Mouse (Mus musculus) intestine, postnatal 0 days (tissue): Measurements from ENCODE around the gene Skida1. TPM values are rescaled to one million over a fixed set of nuclear protein-coding genes. Genes with fewer than 3 reads are reported as not detected.

ENCODE experiments used
- ATAC-seq: fragments of 200-750 bp; cut with Nextera tagmentation; 2 replicates; pipeline ENCODE4 v1.8.0; 2017; ENCODE audit warnings: mild to moderate bottlenecking, moderate TSS enrichment, moderate library complexity
- H3K27ac ChIP-seq: fragments of 300-500 bp; sonication (generic); 2 replicates; pipeline ENCODE4 v1.5.1; 2014; ENCODE audit warnings: mild to moderate bottlenecking, low read depth, low read length, moderate library complexity
- H3K27me3 ChIP-seq: fragments of 300-500 bp; sonication (generic); replicated peaks from 2 replicates; pipeline ENCODE4 v1.6.1; 2014; ENCODE audit warnings: low read length, mixed read lengths; ENCODE audit not compliant: control insufficient read depth, insufficient read depth
- H3K36me3 ChIP-seq: fragments of 300-500 bp; sonication (generic); 2 replicates; pipeline ENCODE4 v1.6.1; 2014; ENCODE audit warnings: mild to moderate bottlenecking, moderate library complexity; ENCODE audit not compliant: control insufficient read depth, insufficient read depth
- H3K4me1 ChIP-seq: fragments of 300-500 bp; sonication (generic); replicated peaks from 2 replicates; pipeline ENCODE4 v1.6.1; 2014; ENCODE audit warnings: antibody characterized with exemption, low read length, mixed read lengths; ENCODE audit not compliant: control insufficient read depth, insufficient read depth
- H3K4me2 ChIP-seq: fragments of 300-500 bp; sonication (generic); replicated peaks from 2 replicates; pipeline ENCODE4 v1.6.1; 2014; ENCODE audit warnings: low read depth, mild to moderate bottlenecking, moderate library complexity
- H3K4me3 ChIP-seq: fragments of 300-500 bp; sonication (generic); 2 replicates; pipeline ENCODE4 v1.5.1; 2014; ENCODE audit warnings: low read depth, low read length
- H3K9ac ChIP-seq: fragments of 300-500 bp; sonication (generic); 2 replicates; pipeline ENCODE4 v1.6.1; 2014; ENCODE audit warnings: mild to moderate bottlenecking, low read depth, low read length
- H3K9me3 ChIP-seq: fragments of 300-500 bp; sonication (generic); 2 replicates; pipeline ENCODE4 v1.6.1; 2016; ENCODE audit warnings: mixed run types; ENCODE audit not compliant: control insufficient read depth
- CTCF ChIP-seq: sonication (generic); IDR thresholded peaks from 2 replicates; pipeline ENCODE4 v1.5.1; 2016; ENCODE audit warnings: low read depth, mild to moderate bottlenecking, control low read depth, antibody characterized with exemption, moderate library complexity
- WGBS: fragments of 180-500 bp; shearing (Covaris S2); extraction: QIAGEN DNeasy Blood & Tissue Kit; methylation state at CpG from one replicate; pipeline ENCODE4 v1.1.7; 2014; 5-methylcytosine and 5-hydroxymethylcytosine counted together
- polyA plus RNA-seq: library from polyadenylated mRNA; unstranded; fragments of >200 nt; fragmentation: Nextera tagmentation; extraction: Ambion mirVana; gene quantifications from 2 replicates; pipeline ENCODE4 v1.2.1, GENCODE M21; 2015

Gene Skida1
- polyA plus RNA-seq, 1 experiment from 2014 or later = 1.2 TPM

DNA sequence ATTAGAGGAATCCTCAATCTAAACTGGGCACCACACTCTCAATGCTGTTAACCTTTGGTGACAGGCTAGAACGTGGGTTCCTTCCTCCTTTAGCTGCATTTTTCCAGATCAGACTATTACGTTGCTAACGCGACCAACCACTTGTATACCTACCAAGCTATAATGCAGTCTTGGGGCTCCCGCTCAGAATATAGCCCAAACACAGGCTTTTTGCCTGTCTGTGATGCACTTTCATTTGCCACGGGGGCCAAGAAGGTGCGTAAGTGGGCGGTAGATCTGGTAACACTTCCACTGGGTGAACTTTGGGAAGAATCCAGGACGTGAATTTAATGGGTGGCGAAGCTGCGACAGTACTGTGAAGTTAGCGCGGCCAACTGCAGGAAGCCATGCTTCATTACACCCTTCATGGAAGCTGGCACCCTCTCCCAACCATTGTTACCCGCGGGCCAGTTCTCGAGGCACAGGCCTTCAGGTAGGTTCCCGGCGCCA is 15.0 kb upstream of the Skida1 start:
- H3K4me2 ChIP-seq = peak overlapping the region; percentile 79
- peak; percentile 54 for ATAC-seq
- peak overlapping the region; percentile 94 for H3K4me3 ChIP-seq
- TF ChIP-seq CTCF = peak; percentile 30; the same call in 1 of the 2 replicates
- peak overlapping the region; percentile 100 for H3K27ac ChIP-seq
- WGBS = under 1% methylated on average over 18 of the region's 18 CpGs
- H3K9me3 ChIP-seq = no peaks in the 10 kb centered on the region
- H3K9ac ChIP-seq = peak overlapping the region; percentile 99
- H3K27me3 ChIP-seq = no peaks in the 10 kb centered on the region
- H3K4me1 ChIP-seq = no peaks in the 10 kb centered on the region
- no peaks in the 10 kb centered on the region for H3K36me3 ChIP-seq

- no peak overlapping the region for H3K4me2 ChIP-seq
- no peak for ATAC-seq
- H3K27me3 ChIP-seq = no peaks in the 10 kb centered on the region
- TF ChIP-seq CTCF = no peak
- H3K27ac ChIP-seq = no peak overlapping the region
- WGBS = 92% methylated on average over 1 of the region's 1 CpGs
- H3K4me3 ChIP-seq = no peak overlapping the region
- H3K9ac ChIP-seq = no peak overlapping the region
- no peaks in the 10 kb centered on the region for H3K36me3 ChIP-seq
- H3K9me3 ChIP-seq = no peaks in the 10 kb centered on the region
- H3K4me1 ChIP-seq = no peaks in the 10 kb centered on the region
Measured at GRCm38 (mm10) chr2:18060396-18060795, 11.5 kb upstream of the Skida1 start.

- Histone ChIP-seq H3K27me3 (no peaks in the 10 kb centered on the region), H3K4me1 (no peaks in the 10 kb centered on the region), H3K4me2 (no peak overlapping the region), H3K36me3 (no peaks in the 10 kb centered on the region), H3K9me3 (no peaks in the 10 kb centered on the region), H3K27ac (no peak overlapping the region), H3K9ac (no peak overlapping the region), H3K4me3 (no peak overlapping the region)
- WGBS = 97% methylated on average over 1 of the region's 1 CpGs
- ATAC-seq = no peak
- TF ChIP-seq CTCF = no peak
Measured at GRCm38 (mm10) chr2:18059891-18060290, 11.0 kb upstream of the Skida1 start.

DNA sequence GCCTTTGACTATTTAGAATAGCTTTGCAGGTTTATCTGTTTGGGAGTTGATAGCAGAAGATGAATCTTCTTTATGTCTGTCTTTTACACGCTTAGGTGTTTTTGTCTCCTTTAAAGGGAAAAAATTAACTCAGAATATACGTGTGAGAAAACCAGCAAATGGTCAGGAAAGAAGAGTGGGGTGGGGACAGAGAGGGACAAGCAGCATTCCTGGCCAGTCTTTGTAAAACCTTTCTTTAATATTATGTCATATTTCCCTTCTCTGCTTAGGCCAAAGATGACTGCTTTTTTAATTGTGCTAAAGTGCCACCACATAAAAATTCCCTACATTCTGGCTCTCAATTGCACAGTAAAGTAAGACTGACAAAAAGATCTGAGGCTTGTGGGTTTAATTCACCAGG is 10.2 kb upstream of the Skida1 start:
- 50% methylated on average over 2 of the region's 2 CpGs for WGBS
- no peak overlapping the region for H3K4me3 ChIP-seq
- no peaks in the 10 kb centered on the region for H3K9me3 ChIP-seq
- no peaks in the 10 kb centered on the region for H3K4me1 ChIP-seq
- no peak for TF ChIP-seq CTCF
- no peak overlapping the region for H3K27ac ChIP-seq
- ATAC-seq = no peak
- H3K27me3 ChIP-seq = no peaks in the 10 kb centered on the region
- no peaks in the 10 kb centered on the region for H3K36me3 ChIP-seq
- H3K4me2 ChIP-seq = no peak overlapping the region
- no peak overlapping the region for H3K9ac ChIP-seq

DNA sequence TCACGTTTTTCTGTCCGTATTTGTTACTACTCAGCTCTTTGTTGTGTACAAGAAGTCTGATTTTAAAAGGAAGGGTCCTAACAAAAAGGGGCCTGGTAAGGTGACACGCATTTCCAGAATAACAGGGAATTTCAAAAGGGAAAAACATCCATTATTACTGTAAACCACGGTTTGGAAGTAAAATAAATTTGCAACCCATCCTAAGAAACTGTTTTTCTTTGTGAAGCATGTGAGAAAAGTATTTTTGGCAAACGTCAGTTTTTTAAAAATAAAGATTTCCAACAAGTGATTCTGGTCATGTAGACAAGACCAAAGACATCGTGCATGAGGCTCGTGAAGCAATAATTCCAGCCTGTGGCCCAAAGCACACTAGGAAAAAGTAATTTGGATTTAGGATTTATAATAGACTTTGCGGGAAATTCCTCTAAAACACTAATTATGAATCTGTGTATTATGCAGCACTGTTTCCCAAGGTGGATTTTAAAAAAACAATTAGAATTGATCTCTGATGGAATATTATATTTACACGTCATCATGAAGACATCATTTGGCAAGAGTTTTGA is 9.4 kb upstream of the Skida1 start:
- Histone ChIP-seq H3K9ac (peak overlapping the region; percentile 66), H3K4me1 (no peaks in the 10 kb centered on the region), H3K27ac (peak overlapping the region; percentile 96), H3K9me3 (no peaks in the 10 kb centered on the region), H3K27me3 (no peaks in the 10 kb centered on the region), H3K4me2 (peak overlapping the region; percentile 81), H3K36me3 (no peaks in the 10 kb centered on the region), H3K4me3 (peak overlapping the region; percentile 69)
- 31% methylated on average over 9 of the region's 9 CpGs for WGBS
- no peak for ATAC-seq
- TF ChIP-seq CTCF = no peak

DNA sequence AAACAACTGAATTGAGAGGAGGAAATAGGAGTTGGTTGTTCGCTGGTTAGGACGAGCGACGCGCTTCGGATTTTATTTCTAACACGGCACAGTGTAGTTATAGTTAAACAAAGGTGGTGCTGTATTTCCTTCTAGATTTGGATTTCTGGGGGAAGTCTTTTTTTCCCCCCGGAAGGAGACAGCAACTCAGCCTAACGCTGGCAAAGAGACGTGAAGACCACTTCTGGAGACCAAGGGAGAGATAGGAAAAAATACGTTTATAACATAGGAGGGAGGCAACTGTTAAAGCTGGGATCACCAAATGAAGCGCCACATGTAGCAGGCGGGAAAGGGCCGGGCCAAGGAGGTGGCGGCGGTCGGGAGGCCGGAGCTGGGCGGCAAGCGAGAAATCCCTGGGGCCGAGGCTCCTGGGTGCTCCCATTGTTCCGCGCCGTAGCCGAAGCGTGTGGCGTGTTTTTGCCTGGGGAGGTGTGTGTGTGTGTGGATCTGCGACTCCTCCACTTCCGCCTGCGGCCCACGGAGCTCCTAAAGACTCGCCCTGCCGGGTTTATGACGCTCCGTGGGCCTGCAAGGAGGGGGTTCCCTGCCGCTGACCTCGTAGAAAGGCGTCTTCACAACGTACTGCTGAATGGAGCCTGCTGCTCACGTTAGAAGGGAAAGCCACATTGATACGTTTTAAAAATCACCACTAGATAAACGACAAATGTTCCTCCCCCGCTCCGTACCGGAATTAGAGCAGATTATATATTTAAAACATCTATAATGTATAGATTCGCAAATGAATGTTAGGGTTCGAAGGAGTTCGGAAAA is 8.7 kb upstream of the Skida1 start:
- H3K27me3 ChIP-seq = no peaks in the 10 kb centered on the region
- no peaks in the 10 kb centered on the region for H3K4me1 ChIP-seq
- H3K4me2 ChIP-seq = peak overlapping the region; percentile 81
- ATAC-seq = peak; percentile 0; the same call in 1 of the 2 replicates
- H3K9me3 ChIP-seq = no peaks in the 10 kb centered on the region
- 1% methylated on average over 48 of the region's 48 CpGs for WGBS
- peak overlapping the region; percentile 69 for H3K4me3 ChIP-seq
- H3K27ac ChIP-seq = peak overlapping the region; percentile 96
- peak overlapping the region; percentile 66 for H3K9ac ChIP-seq
- no peak for TF ChIP-seq CTCF
- no peaks in the 10 kb centered on the region for H3K36me3 ChIP-seq
